Mouse (Mus musculus) embryonic facial prominence, embryonic 12.5 days (tissue): ENCODE data around the gene Plcb1. TPM values are rescaled to one million over a fixed set of nuclear protein-coding genes. Genes with fewer than 3 reads are reported as not detected.

Source experiments
- ATAC-seq: fragments of 200-750 bp; cut with Nextera tagmentation; 2 replicates; pipeline ENCODE4 v1.8.0; 2017; ENCODE audit not compliant: insufficient number of reproducible peaks, insufficient read depth, low FRiP score, low TSS enrichment
- H3K27ac ChIP-seq: fragments of 300-500 bp; sonication (generic); 2 replicates; pipeline ENCODE4 v1.5.1; 2016; ENCODE audit warnings: mild to moderate bottlenecking
- H3K27me3 ChIP-seq: fragments of 300-500 bp; sonication (generic); 2 replicates; pipeline ENCODE4 v1.6.1; 2016; ENCODE audit warnings: mild to moderate bottlenecking, moderate library complexity
- H3K36me3 ChIP-seq: fragments of 300-500 bp; sonication (generic); 2 replicates; pipeline ENCODE4 v1.6.1; 2016; ENCODE audit warnings: mild to moderate bottlenecking
- H3K4me1 ChIP-seq: fragments of 300-500 bp; sonication (generic); 2 replicates; pipeline ENCODE4 v1.6.1; 2016
- H3K4me2 ChIP-seq: fragments of 300-500 bp; sonication (generic); replicated peaks from 2 replicates; pipeline ENCODE4 v1.6.1; 2016; ENCODE audit warnings: mild to moderate bottlenecking, moderate library complexity
- H3K4me3 ChIP-seq: fragments of 300-500 bp; sonication (generic); 2 replicates; pipeline ENCODE4 v1.5.1; 2016; ENCODE audit warnings: mild to moderate bottlenecking
- H3K9ac ChIP-seq: fragments of 300-500 bp; sonication (generic); 2 replicates; pipeline ENCODE4 v1.6.1; 2016; ENCODE audit warnings: mild to moderate bottlenecking, moderate library complexity
- H3K9me3 ChIP-seq: fragments of 300-500 bp; sonication (generic); 2 replicates; pipeline ENCODE4 v1.6.1; 2016; ENCODE audit warnings: mild to moderate bottlenecking, moderate library complexity
- WGBS: fragments of 180-500 bp; shearing (Covaris S2); methylation state at CpG from one replicate; pipeline ENCODE4 v1.1.7; 2016; 5-methylcytosine and 5-hydroxymethylcytosine counted together
- polyA plus RNA-seq: library from polyadenylated mRNA; unstranded; fragments of >200 nt; fragmentation: Nextera tagmentation; extraction: Ambion mirVana; gene quantifications from 2 replicates; pipeline ENCODE4 v1.2.1, GENCODE M21; 2016

Gene Plcb1
- polyA plus RNA-seq, 1 experiment from 2014 or later, result 16.5 TPM

DNA sequence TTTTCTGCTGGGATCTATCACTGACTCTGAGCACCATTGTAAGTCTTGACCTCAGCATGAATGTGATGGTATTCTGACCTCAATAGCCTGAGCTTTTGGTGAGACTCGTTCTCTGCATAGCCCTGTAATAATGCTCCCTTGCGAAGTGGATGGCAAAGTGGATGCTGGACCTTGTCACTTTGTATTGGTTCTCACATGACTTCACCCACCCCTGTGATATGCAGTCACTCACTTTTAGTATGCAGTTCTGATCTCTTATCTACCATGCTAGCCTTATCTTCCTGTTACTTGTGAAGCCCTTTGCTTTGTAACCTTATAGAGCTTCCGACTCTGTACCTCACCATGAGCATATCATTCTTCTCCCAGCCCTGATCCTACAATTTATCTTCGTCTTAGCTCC, 57.0 kb downstream of the Plcb1 start:
- no peak overlapping the region for H3K27ac ChIP-seq
- H3K27me3 ChIP-seq, result no peaks in the 10 kb centered on the region
- 84% methylated on average over 4 of the region's 4 CpGs for WGBS
- no peak for ATAC-seq
- no peak overlapping the region for H3K4me3 ChIP-seq
- H3K4me2 ChIP-seq, result no peak overlapping the region
- H3K4me1 ChIP-seq, result no peaks in the 10 kb centered on the region
- H3K36me3 ChIP-seq, result no peaks in the 10 kb centered on the region
- no peak overlapping the region for H3K9ac ChIP-seq
- H3K9me3 ChIP-seq, result no peaks in the 10 kb centered on the region

DNA sequence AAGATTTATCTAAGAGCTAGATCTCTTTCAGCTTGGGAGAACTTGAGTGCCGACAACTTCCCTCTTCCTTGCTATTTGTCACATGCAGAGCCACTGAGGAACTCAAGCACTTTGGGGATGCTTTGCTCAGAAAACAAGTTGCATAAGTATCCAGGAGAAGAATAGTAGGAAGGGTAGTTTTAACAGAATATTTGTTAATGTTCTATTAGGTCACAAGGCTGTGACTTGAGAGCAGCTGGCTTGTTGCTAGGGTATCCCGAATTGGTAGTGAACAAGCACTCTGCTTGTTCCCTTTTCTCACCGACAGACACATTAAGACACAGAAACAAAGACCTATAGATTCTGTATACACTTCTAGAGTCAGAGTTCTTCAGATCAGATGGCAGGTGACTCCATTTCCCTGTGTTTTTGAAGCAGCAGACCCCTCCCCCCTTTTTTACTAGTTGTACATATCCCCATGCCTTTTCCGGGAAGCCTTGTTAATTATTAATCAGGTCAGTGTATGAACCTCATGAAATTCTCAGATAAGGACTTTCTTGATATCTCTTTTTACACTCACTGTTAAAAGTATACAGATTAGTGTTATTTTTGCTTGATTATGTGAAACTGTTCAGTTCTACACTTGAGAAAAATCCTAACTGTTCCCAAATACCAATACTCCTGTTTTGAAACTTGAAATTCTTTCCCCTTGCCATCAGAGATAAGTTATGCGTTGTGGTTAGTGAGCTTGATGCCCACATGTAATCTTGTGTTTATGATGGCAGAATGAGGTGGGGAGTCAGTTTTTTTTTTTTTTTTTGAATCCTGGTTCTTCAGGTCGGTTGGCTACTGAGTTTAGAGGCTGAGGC, 58.7 kb downstream of the Plcb1 start:
- Histone ChIP-seq H3K9ac (no peak overlapping the region), H3K4me2 (no peak overlapping the region), H3K4me1 (no peaks in the 10 kb centered on the region), H3K27ac (no peak overlapping the region), H3K36me3 (no peaks in the 10 kb centered on the region), H3K9me3 (no peaks in the 10 kb centered on the region), H3K4me3 (no peak overlapping the region), H3K27me3 (no peaks in the 10 kb centered on the region)
- ATAC-seq, result no peak
- 68% methylated on average over 6 of the region's 6 CpGs for WGBS

DNA sequence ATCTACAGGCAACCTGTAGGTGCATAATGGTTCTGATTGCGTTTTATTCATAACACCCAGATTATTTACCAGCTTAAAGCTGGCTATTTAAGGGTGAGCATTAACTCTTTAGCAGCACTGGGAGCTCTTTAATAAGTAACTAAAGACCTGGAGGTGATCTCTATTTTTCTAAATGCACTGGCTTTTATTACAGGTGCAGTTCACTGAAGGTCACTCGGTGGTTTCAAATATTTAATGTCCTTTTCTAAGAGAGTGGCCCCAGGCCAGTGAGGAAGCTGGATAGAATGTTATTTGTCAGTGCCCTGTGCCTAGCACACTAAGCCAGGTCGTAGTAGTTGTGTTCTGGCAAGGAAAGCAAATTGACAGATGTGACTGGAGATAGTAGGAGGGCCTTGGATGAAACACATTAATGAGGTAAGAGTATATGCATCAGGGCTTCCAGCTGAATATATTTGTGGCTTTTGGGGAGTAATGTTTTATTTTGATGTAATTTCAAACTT, 59.4 kb downstream of the Plcb1 start:
- H3K27ac ChIP-seq, result no peak overlapping the region
- no peak overlapping the region for H3K4me2 ChIP-seq
- H3K36me3 ChIP-seq, result no peaks in the 10 kb centered on the region
- H3K27me3 ChIP-seq, result no peaks in the 10 kb centered on the region
- no peak for ATAC-seq
- no peaks in the 10 kb centered on the region for H3K4me1 ChIP-seq
- no peak overlapping the region for H3K9ac ChIP-seq
- H3K9me3 ChIP-seq, result no peaks in the 10 kb centered on the region
- 61% methylated on average over 3 of the region's 3 CpGs for WGBS
- no peak overlapping the region for H3K4me3 ChIP-seq

DNA sequence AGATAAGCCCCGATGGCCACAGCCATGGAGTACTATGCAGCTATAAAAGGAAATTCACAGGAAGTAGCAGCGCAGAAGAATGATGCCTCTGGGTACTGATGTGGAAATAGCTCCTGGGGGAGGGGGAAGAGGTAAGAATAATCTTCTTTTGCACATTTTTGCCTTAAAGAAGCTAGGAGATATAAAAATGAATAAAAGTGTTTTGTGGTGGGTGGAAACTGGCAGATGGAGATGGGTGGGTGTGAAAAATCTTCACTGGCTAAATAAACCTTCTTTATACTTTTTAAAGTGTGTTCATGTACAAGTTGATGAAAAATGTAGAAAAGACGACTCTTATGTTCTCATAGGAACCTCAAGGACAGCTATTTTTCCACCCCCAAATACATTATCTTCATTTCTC, 60.7 kb downstream of the Plcb1 start:
- Histone ChIP-seq H3K36me3 (no peaks in the 10 kb centered on the region), H3K27me3 (no peaks in the 10 kb centered on the region), H3K4me2 (no peak overlapping the region), H3K27ac (no peak overlapping the region), H3K9ac (no peak overlapping the region), H3K4me1 (no peaks in the 10 kb centered on the region), H3K9me3 (no peaks in the 10 kb centered on the region), H3K4me3 (no peak overlapping the region)
- WGBS, result 89% methylated on average over 3 of the region's 3 CpGs
- ATAC-seq, result no peak

DNA sequence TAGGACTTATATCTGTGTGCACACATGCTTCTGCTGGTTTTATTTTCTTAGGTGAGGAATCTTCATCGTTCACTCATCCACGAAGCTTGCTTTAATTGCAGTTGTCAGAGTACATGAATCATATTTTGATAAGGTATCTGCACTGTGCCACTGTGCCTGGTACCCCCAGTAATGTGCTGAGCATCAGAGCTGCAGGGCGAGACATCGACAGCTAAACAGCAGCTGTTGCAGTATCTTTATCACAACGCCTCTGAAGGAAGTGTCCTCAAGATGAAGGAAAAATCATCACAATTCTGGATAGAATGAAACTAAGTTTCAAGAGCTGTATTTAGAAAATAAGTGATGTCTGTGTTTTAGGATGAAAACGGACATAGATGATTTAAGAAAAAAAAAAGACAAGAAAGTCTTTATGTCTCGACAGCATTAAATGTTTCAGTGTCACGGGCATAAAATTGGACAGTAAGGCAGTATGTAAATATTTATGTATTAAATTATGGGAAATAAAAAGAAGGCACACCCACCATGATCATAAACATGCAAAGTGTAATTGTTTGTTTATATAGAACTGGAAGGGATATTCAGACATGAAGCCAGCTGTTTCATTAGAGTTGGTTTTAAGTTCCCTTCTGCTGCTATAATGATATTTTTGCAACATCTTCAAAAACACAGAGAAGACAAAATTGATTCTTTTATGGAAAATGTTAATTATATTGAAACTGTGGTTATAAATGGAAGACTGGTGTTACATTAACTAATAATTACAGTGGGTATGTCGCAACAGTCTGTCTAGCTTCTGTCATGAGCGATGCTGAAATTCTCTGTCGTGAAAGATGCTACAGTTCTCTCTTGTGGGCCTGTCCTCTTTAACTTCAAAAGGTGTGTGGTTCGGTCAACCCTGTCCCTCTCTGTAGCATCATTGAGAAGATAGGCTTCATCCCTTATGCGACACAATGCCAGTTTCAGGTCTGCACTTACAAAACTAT, 65.6 kb downstream of the Plcb1 start:
- H3K4me1 ChIP-seq, result no peaks in the 10 kb centered on the region
- WGBS, result 84% methylated on average over 13 of the region's 13 CpGs
- no peak overlapping the region for H3K27ac ChIP-seq
- H3K4me3 ChIP-seq, result no peak overlapping the region
- H3K9ac ChIP-seq, result no peak overlapping the region
- H3K4me2 ChIP-seq, result no peak overlapping the region
- no peak for ATAC-seq
- H3K36me3 ChIP-seq, result no peaks in the 10 kb centered on the region
- no peaks in the 10 kb centered on the region for H3K27me3 ChIP-seq
- H3K9me3 ChIP-seq, result no peaks in the 10 kb centered on the region

DNA sequence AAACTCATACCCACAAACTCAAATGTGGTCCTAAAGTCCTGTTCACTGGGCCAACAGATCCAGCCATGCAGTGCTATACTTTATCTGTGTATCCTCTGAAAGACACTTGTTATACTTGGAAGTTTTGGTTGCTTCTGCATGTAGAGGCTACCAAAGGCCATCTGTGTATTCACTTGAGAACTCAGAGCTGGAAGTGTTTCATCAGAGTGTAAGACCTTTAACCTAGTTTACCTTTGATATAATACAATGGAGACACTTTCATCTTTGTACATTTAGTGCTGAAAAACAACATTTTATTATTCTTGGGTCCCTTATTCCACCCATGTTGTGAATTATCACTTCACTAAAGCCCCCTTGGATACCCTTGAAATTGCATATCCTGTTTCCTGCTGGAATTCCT, 70.4 kb downstream of the Plcb1 start:
- H3K9ac ChIP-seq, result no peak overlapping the region
- H3K36me3 ChIP-seq, result no peaks in the 10 kb centered on the region
- no peak for ATAC-seq
- no peak overlapping the region for H3K4me3 ChIP-seq
- no peak overlapping the region for H3K27ac ChIP-seq
- no peaks in the 10 kb centered on the region for H3K27me3 ChIP-seq
- no peaks in the 10 kb centered on the region for H3K9me3 ChIP-seq
- H3K4me2 ChIP-seq, result no peak overlapping the region
- H3K4me1 ChIP-seq, result no peaks in the 10 kb centered on the region

DNA sequence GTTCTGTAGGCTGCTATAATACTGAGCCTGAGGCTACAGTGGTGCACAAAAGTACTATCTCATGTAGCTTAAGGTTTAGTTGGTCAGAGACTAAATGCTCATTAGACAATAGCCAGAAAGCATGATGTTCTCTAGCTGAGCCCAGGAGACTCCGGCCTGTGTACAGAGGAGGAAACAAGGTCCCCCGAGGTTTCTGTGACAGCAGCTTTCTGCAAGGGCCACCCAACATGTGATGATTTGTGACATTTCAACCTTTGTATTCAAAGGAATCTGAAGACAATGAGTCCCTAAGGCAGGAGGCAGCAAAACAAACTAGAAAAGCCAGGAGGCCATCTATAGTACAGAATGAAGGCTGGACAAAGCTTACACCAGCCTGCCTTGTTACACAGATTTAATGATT, 70.8 kb downstream of the Plcb1 start:
- Histone ChIP-seq H3K36me3 (no peaks in the 10 kb centered on the region), H3K9me3 (no peaks in the 10 kb centered on the region), H3K9ac (no peak overlapping the region), H3K4me3 (no peak overlapping the region), H3K4me2 (no peak overlapping the region), H3K4me1 (no peaks in the 10 kb centered on the region), H3K27ac (no peak overlapping the region), H3K27me3 (no peaks in the 10 kb centered on the region)
- no peak for ATAC-seq
- 41% methylated on average over 2 of the region's 2 CpGs for WGBS

DNA sequence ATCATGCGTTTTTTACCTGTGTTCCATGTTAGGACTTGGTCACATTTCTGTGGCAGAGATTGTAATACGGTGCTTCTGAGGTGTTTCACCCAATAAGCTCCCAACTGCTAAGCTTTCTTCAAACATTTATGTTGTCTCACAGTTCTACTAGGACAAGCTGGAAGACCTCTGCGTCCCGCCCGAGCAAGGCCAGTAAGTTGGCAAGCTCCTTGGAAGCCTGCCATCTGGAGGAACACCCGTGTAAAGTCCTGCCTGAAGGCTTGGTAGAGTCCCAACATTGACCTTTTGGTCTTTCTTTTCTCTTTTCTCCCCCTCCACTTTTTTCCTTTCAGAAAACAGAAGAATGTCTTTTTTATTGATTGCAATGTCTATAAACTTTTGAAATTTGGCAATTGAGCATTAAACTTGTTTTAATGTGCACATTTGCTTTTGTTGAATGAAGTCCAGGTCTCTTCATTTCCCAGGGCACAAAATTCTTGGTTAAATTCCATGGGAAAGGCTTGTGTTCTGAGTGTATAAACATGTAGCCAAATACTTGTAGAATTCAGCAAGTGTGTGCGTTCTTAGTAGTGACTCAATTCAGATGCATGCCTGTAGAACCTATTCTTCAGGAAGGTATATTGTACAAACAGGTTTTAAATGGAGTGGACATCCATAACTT, 79.2 kb downstream of the Plcb1 start:
- no peaks in the 10 kb centered on the region for H3K4me1 ChIP-seq
- no peaks in the 10 kb centered on the region for H3K36me3 ChIP-seq
- 87% methylated on average over 7 of the region's 7 CpGs for WGBS
- no peak overlapping the region for H3K4me2 ChIP-seq
- H3K9ac ChIP-seq, result no peak overlapping the region
- no peak overlapping the region for H3K4me3 ChIP-seq
- no peak overlapping the region for H3K27ac ChIP-seq
- H3K27me3 ChIP-seq, result no peaks in the 10 kb centered on the region
- ATAC-seq, result no peak
- no peaks in the 10 kb centered on the region for H3K9me3 ChIP-seq

DNA sequence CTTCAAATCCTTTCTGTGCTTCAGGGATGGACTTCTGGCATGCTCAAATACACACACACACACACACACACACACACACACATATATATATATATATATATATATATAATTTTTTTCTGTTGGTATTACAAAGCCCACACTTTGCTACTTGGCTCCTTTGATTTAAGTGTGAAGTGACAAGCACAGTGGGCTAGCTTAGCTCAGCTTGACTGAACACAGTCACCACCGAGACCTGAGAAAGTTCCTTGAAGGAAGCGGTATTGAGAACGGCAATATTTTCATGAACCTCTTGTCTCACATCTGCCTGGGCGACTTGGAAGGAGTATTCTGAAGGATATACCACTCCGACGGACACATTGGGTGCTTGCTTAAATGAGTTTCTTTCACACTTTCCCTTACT, 81.5 kb downstream of the Plcb1 start:
- Histone ChIP-seq H3K27ac (no peak overlapping the region), H3K4me3 (no peak overlapping the region), H3K4me2 (no peak overlapping the region), H3K9ac (no peak overlapping the region), H3K9me3 (no peaks in the 10 kb centered on the region), H3K4me1 (no peaks in the 10 kb centered on the region), H3K27me3 (no peaks in the 10 kb centered on the region), H3K36me3 (no peaks in the 10 kb centered on the region)
- 87% methylated on average over 6 of the region's 6 CpGs for WGBS
- ATAC-seq, result no peak

DNA sequence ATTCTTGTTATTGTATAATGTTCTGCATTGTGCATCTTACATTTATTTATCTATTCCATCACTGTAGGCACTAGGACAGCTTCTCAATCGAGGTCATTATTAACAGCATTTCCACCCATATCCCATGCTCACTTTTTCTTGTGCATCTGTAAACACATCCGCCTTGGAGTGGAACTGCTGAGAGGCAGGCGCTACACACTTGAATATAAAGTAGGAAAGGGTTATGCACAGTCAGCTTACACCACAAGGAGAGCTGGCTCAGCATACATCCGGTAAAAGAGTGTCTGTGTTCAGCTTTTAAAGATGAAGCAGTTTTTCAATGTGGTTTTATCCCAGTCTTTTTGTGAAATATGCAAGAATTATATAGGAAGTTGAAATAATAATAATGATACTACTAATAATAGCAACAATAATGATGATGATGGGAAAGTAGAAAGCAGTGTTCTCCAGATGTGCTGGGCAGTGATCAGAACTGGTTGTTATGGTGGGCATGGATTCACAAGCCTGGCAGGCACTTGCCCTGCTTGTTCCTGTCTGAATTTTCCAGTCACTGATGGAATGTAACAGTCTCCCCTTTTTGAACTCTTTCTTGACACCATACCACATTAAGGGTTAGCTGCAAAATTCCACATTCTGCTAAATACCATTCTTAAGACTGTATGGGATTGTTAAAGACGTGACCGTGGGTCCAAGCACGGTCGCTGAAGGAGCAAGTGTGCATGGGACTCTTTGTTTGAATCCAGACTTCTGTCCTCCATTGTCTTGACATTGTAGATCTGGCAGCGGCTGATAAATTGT, 86.0 kb downstream of the Plcb1 start:
- H3K36me3 ChIP-seq, result no peaks in the 10 kb centered on the region
- H3K4me3 ChIP-seq, result no peak overlapping the region
- H3K4me1 ChIP-seq, result no peaks in the 10 kb centered on the region
- H3K27ac ChIP-seq, result no peak overlapping the region
- 78% methylated on average over 9 of the region's 9 CpGs for WGBS
- no peak overlapping the region for H3K4me2 ChIP-seq
- no peaks in the 10 kb centered on the region for H3K9me3 ChIP-seq
- no peak for ATAC-seq
- H3K27me3 ChIP-seq, result no peaks in the 10 kb centered on the region
- no peak overlapping the region for H3K9ac ChIP-seq

DNA sequence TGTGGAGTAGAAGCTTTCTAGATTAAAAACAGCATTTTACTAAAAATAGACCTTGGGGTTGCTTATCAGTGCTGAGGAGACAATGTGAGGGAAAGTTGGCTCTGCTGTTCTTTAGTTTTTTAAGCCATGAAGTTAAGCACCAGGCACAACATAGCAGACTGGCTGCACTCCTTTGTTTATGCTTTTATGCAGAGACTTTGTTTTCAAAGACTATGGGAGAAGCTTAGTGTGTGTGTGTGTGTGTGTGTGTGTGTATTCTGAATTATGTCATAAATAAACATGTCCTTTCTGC, 86.6 kb downstream of the Plcb1 start:
- H3K27me3 ChIP-seq, result no peaks in the 10 kb centered on the region
- H3K27ac ChIP-seq, result no peak overlapping the region
- ATAC-seq, result no peak
- H3K4me2 ChIP-seq, result no peak overlapping the region
- H3K4me3 ChIP-seq, result no peak overlapping the region
- H3K9me3 ChIP-seq, result no peaks in the 10 kb centered on the region
- no peaks in the 10 kb centered on the region for H3K36me3 ChIP-seq
- H3K4me1 ChIP-seq, result no peaks in the 10 kb centered on the region
- no peak overlapping the region for H3K9ac ChIP-seq
